Mouse (Mus musculus) kidney, adult 2 months (tissue): ENCODE results near the gene Plekhb2. TPM values are rescaled to one million over a fixed set of nuclear protein-coding genes. Genes with fewer than 3 reads are reported as not detected.

ENCODE experiments used
- DNase-seq: peaks from one replicate; pipeline ENCODE4 v3.0.0; 2021
- H3K27ac ChIP-seq: fragments of 200-500 bp; 2 replicates; pipeline ENCODE4 v1.5.1; 2012; ENCODE audit warnings: low read depth, low read length, control low read depth, inconsistent platforms; ENCODE audit not compliant: insufficient read depth
- H3K27me3 ChIP-seq: fragments of 200-500 bp; replicated peaks from 2 replicates; pipeline ENCODE4 v1.6.1; 2012; ENCODE audit warnings: mild to moderate bottlenecking, moderate library complexity, low read length, inconsistent platforms; ENCODE audit not compliant: control insufficient read depth, insufficient read depth
- H3K36me3 ChIP-seq: fragments of 200-500 bp; 2 replicates; pipeline ENCODE4 v1.6.1; 2012; ENCODE audit warnings: mild to moderate bottlenecking, moderate library complexity, low read length, inconsistent platforms; ENCODE audit not compliant: control insufficient read depth, insufficient read depth
- H3K4me1 ChIP-seq: fragments of 200-500 bp; 2 replicates; pipeline ENCODE4 v1.6.1; 2011; ENCODE audit warnings: low read length; ENCODE audit not compliant: control insufficient read depth, insufficient read depth
- H3K4me3 ChIP-seq: fragments of 200-500 bp; 2 replicates; pipeline ENCODE4 v1.5.1; 2011; ENCODE audit warnings: mild to moderate bottlenecking, low read depth, low read length, control low read depth; ENCODE audit not compliant: insufficient read depth
- CTCF ChIP-seq: fragments of 200-500 bp; conservative IDR thresholded peaks from 2 replicates; pipeline ENCODE4 v1.5.1; 2011; ENCODE audit warnings: low read depth, mild to moderate bottlenecking, control low read depth, low read length, moderate library complexity, mixed read lengths; ENCODE audit not compliant: insufficient read depth, insufficient read length
- POLR2A ChIP-seq: fragments of 200-500 bp; IDR thresholded peaks from one replicate; pipeline ENCODE4 v1.6.1; 2011; ENCODE audit warnings: low read depth, low read length, control low read depth
- WGBS: fragments of 180-500 bp; shearing (Covaris S2); methylation state at CpG from one replicate; pipeline ENCODE4 v1.1.7; 2018; 5-methylcytosine and 5-hydroxymethylcytosine counted together
- polyA plus RNA-seq: library from polyadenylated mRNA; depleted of rRNA; stranded (reverse); fragments of >200 nt; gene quantifications from 2 replicates; pipeline ENCODE4 v1.2.3, GENCODE M21; 2012

Plekhb2 gene
- polyA plus RNA-seq, 1 experiment: 227 TPM

- no peak for TF ChIP-seq POLR2A
- no peak for TF ChIP-seq CTCF
- no peaks in the 10 kb centered on the region; the same call in 1 of the 2 replicates for H3K36me3 ChIP-seq
- H3K4me3 ChIP-seq: no peak overlapping the region
These were observed 34.0 kb downstream of the Plekhb2 start for GRCm38 (mm10) chr1:34883776-34884175.

GRCm38 (mm10) chr1:34891559-34892289 is 41.9 kb downstream of the Plekhb2 start:
- DNase-seq: peak; percentile 24
- H3K27ac ChIP-seq: no peak overlapping the region
- no peaks in the 10 kb centered on the region for H3K4me1 ChIP-seq
- no peaks in the 10 kb centered on the region for H3K36me3 ChIP-seq
- TF ChIP-seq CTCF: peak; percentile 59
- no peak for TF ChIP-seq POLR2A
- H3K4me3 ChIP-seq: no peak overlapping the region
- 53% methylated on average over 14 of the region's 14 CpGs for WGBS
- no peaks in the 10 kb centered on the region for H3K27me3 ChIP-seq

More at GRCm38 (mm10) chr1:34883776-34884175, 34.0 kb downstream of the Plekhb2 start:
- no peak for DNase-seq
- Histone ChIP-seq H3K27me3 (no peaks in the 10 kb centered on the region), H3K27ac (no peak overlapping the region), H3K4me1 (no peaks in the 10 kb centered on the region)

GRCm38 (mm10) chr1:34892466-34892865 is 42.7 kb downstream of the Plekhb2 start:
- Histone ChIP-seq H3K36me3 (no peaks in the 10 kb centered on the region), H3K4me3 (no peak overlapping the region), H3K4me1 (no peaks in the 10 kb centered on the region), H3K27me3 (no peaks in the 10 kb centered on the region), H3K27ac (no peak overlapping the region)
- DNase-seq: no peak
- 71% methylated on average over 3 of the region's 3 CpGs for WGBS
- no peak for TF ChIP-seq POLR2A
- no peak for TF ChIP-seq CTCF

GRCm38 (mm10) chr1:34893331-34893730 is 43.6 kb downstream of the Plekhb2 start:
- Histone ChIP-seq H3K4me1 (no peaks in the 10 kb centered on the region), H3K4me3 (no peak overlapping the region), H3K27ac (no peak overlapping the region), H3K36me3 (no peaks in the 10 kb centered on the region), H3K27me3 (no peaks in the 10 kb centered on the region)
- WGBS: 78% methylated on average over 4 of the region's 4 CpGs
- DNase-seq: no peak
- TF ChIP-seq POLR2A (no peak), CTCF (no peak)

- no peaks in the 10 kb centered on the region for H3K27me3 ChIP-seq
- no peak for DNase-seq
- TF ChIP-seq CTCF (peak; percentile 28; the same call in 1 of the 2 replicates), POLR2A (no peak)
- H3K27ac ChIP-seq: no peak overlapping the region
- H3K36me3 ChIP-seq: no peaks in the 10 kb centered on the region
- H3K4me1 ChIP-seq: no peaks in the 10 kb centered on the region
- no peak overlapping the region for H3K4me3 ChIP-seq
- WGBS: 61% methylated on average over 6 of the region's 6 CpGs
These were observed 44.1 kb downstream of the Plekhb2 start for GRCm38 (mm10) chr1:34893831-34894230.

- WGBS: 89% methylated on average over 5 of the region's 5 CpGs
- Histone ChIP-seq H3K27ac (no peak overlapping the region), H3K27me3 (no peaks in the 10 kb centered on the region), H3K36me3 (no peaks in the 10 kb centered on the region), H3K4me3 (no peak overlapping the region), H3K4me1 (no peaks in the 10 kb centered on the region)
- DNase-seq: no peak
- no peak for TF ChIP-seq CTCF
- no peak for TF ChIP-seq POLR2A
These were observed 46.3 kb downstream of the Plekhb2 start for GRCm38 (mm10) chr1:34896102-34896501.

- peak; percentile 63 for DNase-seq
- Histone ChIP-seq H3K4me3 (no peak overlapping the region), H3K27ac (no peak overlapping the region), H3K4me1 (no peaks in the 10 kb centered on the region), H3K36me3 (no peaks in the 10 kb centered on the region), H3K27me3 (no peaks in the 10 kb centered on the region)
- WGBS: 44% methylated on average over 4 of the region's 4 CpGs
- peak; percentile 89 for TF ChIP-seq CTCF
- no peak for TF ChIP-seq POLR2A
These were observed 47.1 kb downstream of the Plekhb2 start for GRCm38 (mm10) chr1:34896898-34897297.
